Mouse (Mus musculus) heart, postnatal 10 days (tissue): ENCODE measurements around the gene Cdk6. TPM values are rescaled to one million over a fixed set of nuclear protein-coding genes. Genes with fewer than 3 reads are reported as not detected.
A peak's percentile ranks its signal among the peaks of the same experiment; 100 is the strongest.
"Not testable (repeated sequence)": the region's sequence is repeated elsewhere in the genome, so short reads cannot be mapped to it uniquely, and the experiment has no call there.

Experiments
- DNase-seq, 2 experiments: peaks; one replicate each; pipeline ENCODE4 v3.0.0; 2021
- intact Hi-C: fragments of 180-260 bp; cut with DNase I; formaldehyde crosslinking; loops from one replicate; pipeline ENCODE4 v1.15.1; 2025
- total RNA-seq, 2 experiments: library from RNA; stranded (reverse); gene quantifications; 2 replicates each; pipeline ENCODE4 v1.2.3; 2021

The Cdk6 gene
- total RNA-seq, 2 experiments from 2014 or later, result 41.9 to 48.2 TPM

GRCm38 (mm10) chr5:3405503-3405902 lies 64.2 kb downstream of the Cdk6 start:
- DNase-seq, result no peak
- intact Hi-C loops, result no loop called here

DNA sequence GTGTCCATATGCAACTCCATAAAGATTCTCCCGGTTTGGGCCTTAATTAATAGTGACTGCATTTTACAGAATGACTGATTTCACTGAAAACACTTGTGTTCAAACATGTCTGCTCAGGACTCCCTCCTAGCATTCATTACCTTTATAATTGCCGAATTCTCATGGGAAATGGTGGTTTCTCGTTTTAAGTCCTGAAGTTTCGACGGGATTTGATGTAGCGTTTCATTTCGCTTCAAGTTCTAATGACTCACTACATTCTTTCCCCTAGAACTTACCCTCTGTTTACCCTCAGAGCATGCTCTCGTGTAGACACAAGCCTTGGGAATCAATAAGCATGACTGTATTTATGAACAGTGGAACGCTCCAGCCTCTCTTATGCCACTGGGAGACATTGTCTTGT lies 66.6 kb downstream of the Cdk6 start:
- DNase-seq, result no peak
- intact Hi-C loops, result no loop called here

- DNase-seq, intact Hi-C loops: not testable (repeated sequence)
Observed at GRCm38 (mm10) chr5:3418183-3418582, 76.9 kb downstream of the Cdk6 start.

- intact Hi-C loops, result no loop called here
- no peak for DNase-seq
Observed at GRCm38 (mm10) chr5:3420094-3420831, 79.0 kb downstream of the Cdk6 start.

DNA sequence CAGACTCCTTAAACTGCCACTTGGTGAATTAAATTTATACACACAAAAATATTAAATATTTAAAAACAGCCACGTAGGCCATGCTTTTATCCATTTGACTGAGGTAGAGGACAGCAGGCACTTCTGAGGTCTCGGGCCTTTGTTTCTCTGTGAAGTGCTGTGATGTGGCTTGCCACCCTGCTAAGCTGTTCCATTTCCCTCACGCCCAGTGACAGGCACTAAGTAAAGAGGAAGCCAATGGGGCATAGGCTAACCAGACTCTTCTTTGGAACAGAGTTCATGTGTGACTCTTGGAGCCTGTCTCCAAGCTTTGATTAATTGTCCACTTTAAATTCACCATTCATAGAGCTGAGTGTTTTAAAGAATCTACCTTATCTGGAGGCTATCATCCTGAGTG lies 79.5 kb downstream of the Cdk6 start:
- intact Hi-C loops, result no loop called here
- no peak for DNase-seq

DNA sequence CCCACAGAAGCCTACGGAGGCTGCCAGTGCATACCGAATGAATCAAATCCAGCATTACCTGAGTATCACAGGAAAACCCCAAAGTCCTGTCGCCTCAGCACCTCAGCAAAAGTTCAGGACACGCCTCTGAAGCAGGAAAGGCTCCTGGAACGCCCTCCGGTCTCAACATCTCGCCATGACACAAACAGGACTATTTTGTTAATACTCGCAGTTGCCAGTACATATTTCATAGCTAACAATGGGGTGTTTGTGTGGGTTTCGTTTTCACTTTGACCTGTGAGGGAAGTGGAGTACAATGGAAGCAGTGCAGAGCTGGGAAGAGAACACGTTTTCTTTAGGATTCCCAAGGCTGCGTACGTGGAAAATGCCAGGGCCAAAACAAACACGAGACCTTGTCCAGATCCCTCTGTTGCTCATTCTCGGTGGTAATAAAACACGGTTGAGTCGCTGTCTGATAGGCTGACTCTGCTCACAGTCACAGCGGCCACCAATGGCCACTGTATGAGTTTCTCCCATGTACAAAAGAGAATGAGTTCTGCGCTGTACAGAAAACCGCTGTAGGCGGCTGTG lies 91.9 kb downstream of the Cdk6 start:
- DNase-seq, result peak in 1 of 2 experiments; percentile 35
- intact Hi-C loops, result loop anchor here (5.0 kb wide), 1 partner anchor 91 kb away; the partner anchor contains the start of gene Cdk6

GRCm38 (mm10) chr5:3434105-3434504 lies 92.8 kb downstream of the Cdk6 start:
- intact Hi-C loops, result loop anchor here (5.0 kb wide), 1 partner anchor 92 kb away; the partner anchor contains the start of gene Cdk6
- not testable (repeated sequence) for DNase-seq

GRCm38 (mm10) chr5:3438453-3439003 lies 97.2 kb downstream of the Cdk6 start:
- DNase-seq, intact Hi-C loops: not testable (repeated sequence)

- intact Hi-C loops, DNase-seq: not testable (repeated sequence)
Observed at GRCm38 (mm10) chr5:3439386-3439785, 98.1 kb downstream of the Cdk6 start.

GRCm38 (mm10) chr5:3442524-3442923 lies 101.2 kb downstream of the Cdk6 start:
- DNase-seq, intact Hi-C loops: not testable (repeated sequence)

- intact Hi-C loops, result not testable (repeated sequence)
Observed at GRCm38 (mm10) chr5:3451233-3451632, 109.9 kb downstream of the Cdk6 start.

GRCm38 (mm10) chr5:3453946-3454345 lies 112.7 kb downstream of the Cdk6 start:
- intact Hi-C loops, result not testable (repeated sequence)

More at GRCm38 (mm10) chr5:3451233-3451632, 109.9 kb downstream of the Cdk6 start:
- DNase-seq, result not testable (repeated sequence)

DNA sequence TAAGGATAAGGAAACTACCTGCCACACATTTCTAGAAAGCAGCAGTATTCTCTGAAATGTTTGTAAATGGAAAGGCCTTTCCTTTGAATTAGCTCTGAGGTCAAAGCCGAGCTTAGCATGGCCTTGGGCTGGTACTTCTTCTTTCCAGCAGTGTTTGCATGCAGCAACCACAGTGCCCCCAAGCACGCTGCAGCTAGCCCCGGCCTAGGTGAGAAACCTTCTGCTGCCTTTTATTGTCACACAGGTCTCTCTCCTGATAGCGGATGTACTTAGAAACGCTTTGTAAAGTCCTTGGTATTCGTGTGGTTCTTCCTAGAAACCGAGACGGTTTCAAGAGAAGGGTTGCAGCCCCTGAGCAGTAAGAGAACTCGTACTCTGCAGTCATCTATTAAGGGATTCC lies 119.6 kb downstream of the Cdk6 start:
- intact Hi-C loops, result no loop called here
- no peak for DNase-seq

More at GRCm38 (mm10) chr5:3453946-3454345, 112.7 kb downstream of the Cdk6 start:
- DNase-seq, result not testable (repeated sequence)

- DNase-seq, result no peak
- intact Hi-C loops, result no loop called here
Observed at GRCm38 (mm10) chr5:3461401-3461800, 120.1 kb downstream of the Cdk6 start.

DNA sequence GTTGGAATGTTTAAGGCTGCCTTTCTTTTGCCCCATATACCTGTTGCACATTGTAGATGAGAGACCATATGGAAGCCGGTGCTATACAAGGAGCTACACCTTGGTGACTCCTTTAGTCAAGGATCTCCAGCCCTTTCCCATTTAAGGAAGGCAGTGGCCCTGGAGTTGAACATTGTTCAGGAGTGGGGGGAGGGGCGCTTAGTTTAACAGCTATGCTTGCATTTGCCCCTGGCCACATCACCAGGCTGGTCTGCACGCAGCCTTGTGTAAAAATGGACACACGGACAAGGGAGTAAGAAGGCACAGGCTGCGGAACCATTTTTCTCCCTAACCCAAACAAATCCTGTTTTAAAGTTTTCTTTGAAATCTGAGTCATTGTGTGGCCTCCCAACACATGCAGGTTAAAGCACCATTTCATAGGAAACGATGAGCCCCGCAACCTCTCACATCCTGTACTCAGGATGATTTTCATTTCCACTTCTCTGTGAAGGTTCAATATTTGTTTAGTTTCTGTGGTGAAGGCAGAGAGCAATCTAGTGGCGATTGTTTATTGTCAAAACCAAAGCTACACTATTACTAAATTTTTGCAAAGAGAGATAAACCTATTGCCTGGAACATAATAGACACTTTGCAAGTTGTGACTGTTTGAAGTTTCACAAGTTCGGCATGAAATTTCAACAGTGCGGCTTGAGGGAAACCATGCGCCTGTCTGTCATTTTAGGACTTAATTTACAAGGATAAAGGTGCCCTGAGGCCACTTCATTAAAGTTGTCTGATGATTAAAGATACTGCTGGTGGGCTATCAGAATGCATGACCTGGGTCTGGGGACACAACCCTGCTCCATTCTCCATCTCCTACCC lies 121.8 kb downstream of the Cdk6 start:
- DNase-seq, result no peak
- intact Hi-C loops, result no loop called here

DNA sequence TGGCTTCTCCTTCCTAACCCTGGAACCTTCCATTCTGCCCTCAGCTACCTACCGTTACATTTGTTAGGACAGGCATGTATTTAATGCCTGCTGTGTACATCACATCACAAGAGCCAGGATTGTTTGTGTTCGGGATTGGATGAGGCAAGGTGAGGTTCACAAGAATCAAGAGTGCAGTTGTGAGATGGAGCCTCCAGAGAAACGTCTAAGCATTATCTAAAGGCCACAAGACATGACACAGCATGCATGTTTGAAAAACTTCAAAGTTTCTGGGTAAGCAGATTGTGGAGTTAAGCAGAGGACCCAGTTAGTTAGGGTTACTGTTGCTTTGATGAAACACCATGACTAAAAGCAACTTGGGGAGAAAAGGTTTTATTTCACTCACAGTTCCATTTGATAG lies 122.5 kb downstream of the Cdk6 start:
- DNase-seq, result no peak
- intact Hi-C loops, result no loop called here

DNA sequence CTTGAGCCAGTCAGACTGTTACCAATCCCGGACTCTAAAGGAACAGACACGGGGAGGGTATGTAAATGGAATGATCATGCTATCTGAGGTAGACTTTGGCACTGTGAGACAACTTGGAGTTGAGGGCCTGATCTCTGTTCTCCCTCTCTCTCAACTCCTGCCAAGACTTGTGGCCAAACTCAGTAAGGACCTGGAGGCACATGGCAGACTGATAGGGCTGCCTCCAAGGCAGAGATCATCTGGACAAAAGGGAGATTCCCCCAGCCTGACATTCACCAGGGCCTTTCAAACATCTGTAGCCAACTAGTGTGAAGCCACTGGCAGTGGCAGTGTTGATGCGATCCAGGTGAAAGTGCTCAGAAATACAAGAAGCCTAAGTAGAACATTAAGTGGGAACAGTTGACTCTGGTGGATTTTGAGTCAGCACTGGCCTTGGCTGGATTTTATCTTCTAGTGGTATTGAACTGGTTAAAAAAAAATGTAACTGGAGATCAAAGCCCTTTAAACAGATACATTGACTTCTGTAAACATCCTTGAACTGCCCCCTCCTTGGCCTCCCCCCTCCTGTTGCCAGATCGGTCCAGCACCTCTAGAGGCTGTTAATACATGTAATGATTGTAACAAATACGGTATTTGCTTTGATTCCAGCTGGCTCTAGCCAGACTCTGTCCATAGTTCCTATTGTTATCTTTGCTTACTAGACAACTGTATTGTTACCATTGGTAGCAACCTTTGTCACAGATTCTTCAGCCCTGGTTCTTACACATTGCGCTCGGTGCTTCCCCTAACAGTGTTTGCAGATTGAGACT lies 125.0 kb downstream of the Cdk6 start:
- DNase-seq, result peak; percentile 62 to 68
- intact Hi-C loops, result no loop called here

DNA sequence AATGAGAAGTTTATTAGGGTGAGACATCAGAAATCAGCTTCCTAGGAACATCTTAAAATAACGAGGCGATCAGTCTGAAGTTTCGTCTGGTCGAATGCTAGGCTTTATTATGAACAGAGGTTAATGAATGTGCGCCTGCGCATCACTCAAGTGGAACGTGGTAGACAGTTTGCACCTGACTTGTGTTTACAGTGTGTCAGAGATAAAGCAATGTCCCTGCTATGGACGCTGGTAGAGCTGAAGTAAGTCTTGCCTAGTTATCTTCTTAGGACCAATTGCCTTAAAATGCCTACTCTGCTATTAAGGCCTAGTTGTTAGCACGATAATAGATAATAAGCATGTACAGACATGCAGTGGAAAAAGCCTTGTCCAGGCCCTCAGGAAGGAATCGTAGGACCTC lies 129.6 kb downstream of the Cdk6 start:
- intact Hi-C loops, result no loop called here
- DNase-seq, result no peak

DNA sequence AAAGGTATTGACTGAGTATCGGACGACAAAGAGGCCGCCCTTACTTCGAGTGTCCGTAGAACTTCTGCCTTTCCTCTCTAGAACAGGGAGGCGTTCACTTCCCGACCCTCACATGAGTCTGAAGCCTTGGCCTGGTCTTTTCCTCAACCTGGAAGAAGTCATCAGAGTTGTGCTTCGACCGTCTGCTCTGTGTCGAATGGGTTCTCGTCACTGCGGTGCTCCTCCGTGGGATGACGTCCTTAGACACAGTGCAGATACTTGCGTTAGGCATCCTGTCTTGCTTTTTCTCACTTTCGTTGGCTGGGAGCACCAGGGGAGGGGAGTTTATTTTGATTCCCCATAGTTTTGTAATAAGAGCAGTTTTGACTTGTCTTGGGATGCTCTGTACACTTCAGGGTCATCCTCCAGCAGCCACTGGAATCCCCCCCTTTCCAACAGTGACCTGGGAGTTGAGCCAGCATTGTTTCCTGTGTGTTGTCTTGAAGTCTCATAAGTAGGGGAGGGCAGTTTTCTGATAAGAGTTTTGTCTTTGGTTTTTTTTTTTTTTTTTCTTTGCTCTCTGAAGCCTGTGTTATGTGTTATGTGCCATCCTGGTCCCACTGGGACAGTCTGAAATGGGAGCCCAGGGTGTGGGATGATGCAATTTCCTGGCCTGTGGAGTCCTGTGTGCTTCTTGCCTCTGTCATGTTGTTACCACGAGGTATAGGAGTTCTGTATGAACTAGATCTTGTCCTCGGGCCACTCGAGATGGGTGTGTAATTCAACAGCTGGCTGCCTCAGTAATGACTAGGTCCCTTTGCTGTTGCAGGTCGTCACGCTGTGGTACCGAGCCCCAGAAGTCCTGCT lies 131.2 kb downstream of the Cdk6 start:
- DNase-seq, result no peak
- intact Hi-C loops, result no loop called here
